18 mouse cellular contexts compared by ENCODE assay signal in the genomic region with DNA sequence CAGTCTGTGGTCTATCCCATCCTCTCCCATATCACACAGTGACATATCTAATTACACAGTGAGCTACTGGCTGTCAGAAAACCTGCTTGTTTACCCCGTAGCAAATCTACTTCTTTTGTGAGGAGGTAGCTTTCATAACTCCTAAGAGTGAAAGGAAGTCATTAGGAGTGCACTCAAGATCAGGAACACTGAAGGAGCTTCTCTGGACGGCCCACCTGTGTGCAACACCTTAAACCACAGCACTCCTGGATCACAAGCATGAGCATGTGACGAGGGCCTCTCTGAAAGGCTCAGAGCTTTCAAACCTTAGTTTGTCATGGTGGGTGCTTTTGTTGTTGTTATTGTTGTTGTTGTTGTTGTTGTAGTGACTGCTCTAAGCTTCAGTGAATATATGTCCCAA.
"Had no signal": no experiment of that assay in that cellular context is flagged by ENCODE, and none has a peak within 500 bp of the region (broad histone marks: within the 10 kb centered on the region; RNA-seq: fewer than 3 reads in every experiment).

No protein-coding gene starts in this region.

- H3K36me3 ChIP-seq: liver, embryonic 13.5 days; liver, embryonic 15.5 days; lung, embryonic 15.5 days; midbrain, embryonic 13.5 days; midbrain, embryonic 15.5 days; neural tube, embryonic 12.5 days; stomach, embryonic 15.5 days had no signal

- H3K9ac ChIP-seq: liver, embryonic 13.5 days; liver, embryonic 15.5 days; liver, postnatal 0 days; lung, embryonic 15.5 days; midbrain, embryonic 13.5 days; midbrain, embryonic 15.5 days; neural tube, embryonic 12.5 days; stomach, embryonic 15.5 days had no signal

- H3K27ac ChIP-seq: liver, embryonic 13.5 days; liver, embryonic 15.5 days; lung, embryonic 15.5 days; midbrain, embryonic 13.5 days; midbrain, embryonic 15.5 days; neural tube, embryonic 12.5 days; stomach, embryonic 15.5 days; stomach, postnatal 0 days had no signal

- H3K27me3 ChIP-seq: liver, embryonic 13.5 days; liver, embryonic 15.5 days; lung, embryonic 15.5 days; megakaryocyte, embryonic 14.5 days; midbrain, embryonic 13.5 days; midbrain, embryonic 15.5 days; neural tube, embryonic 12.5 days; stomach, embryonic 15.5 days had no signal

- ATAC-seq: liver, postnatal 0 days; midbrain, embryonic 13.5 days; midbrain, embryonic 15.5 days had no signal

- H3K9me3 ChIP-seq: liver, embryonic 13.5 days; liver, embryonic 15.5 days; lung, embryonic 15.5 days; megakaryocyte, embryonic 14.5 days; midbrain, embryonic 13.5 days; midbrain, embryonic 15.5 days; neural tube, embryonic 12.5 days; stomach, embryonic 15.5 days had no signal

- H3K4me1 ChIP-seq: liver, embryonic 13.5 days; liver, embryonic 15.5 days; lung, embryonic 15.5 days; midbrain, embryonic 13.5 days; midbrain, embryonic 15.5 days; neural tube, embryonic 12.5 days; stomach, embryonic 15.5 days had no signal

- DNase-seq: liver; liver, embryonic 13.5 days; liver, postnatal 0 days; right cerebral cortex, postnatal 14 days; spleen, adult 18-20 months; thymus, adult 2 months; thymus, postnatal 25 days; thymus, postnatal 4 days had no signal

- H3K4me2 ChIP-seq: liver, embryonic 11.5 days; liver, embryonic 13.5 days; liver, embryonic 15.5 days; lung, embryonic 15.5 days; midbrain, embryonic 11.5 days; midbrain, embryonic 13.5 days; midbrain, embryonic 15.5 days; neural tube, embryonic 12.5 days; stomach, embryonic 15.5 days had no signal

- H3K4me3 ChIP-seq: liver, embryonic 13.5 days; liver, embryonic 15.5 days; lung, embryonic 15.5 days; megakaryocyte, embryonic 14.5 days; midbrain, embryonic 13.5 days; midbrain, embryonic 15.5 days; neural tube, embryonic 12.5 days; stomach, embryonic 15.5 days had no signal
